Mouse (Mus musculus) bone marrow macrophage, adult 2 months (primary cell): ENCODE results near the gene Edem1.

Source experiments
- CTCF ChIP-seq: IDR thresholded peaks from 2 replicates; pipeline ENCODE4 v1.5.1; 2012; ENCODE audit warnings: low read depth, mild to moderate bottlenecking, low read length, moderate library complexity
- POLR2A ChIP-seq: IDR thresholded peaks from 2 replicates; pipeline ENCODE4 v1.6.1; 2012; ENCODE audit warnings: mild to moderate bottlenecking, low read depth, low read length, borderline replicate concordance

DNA sequence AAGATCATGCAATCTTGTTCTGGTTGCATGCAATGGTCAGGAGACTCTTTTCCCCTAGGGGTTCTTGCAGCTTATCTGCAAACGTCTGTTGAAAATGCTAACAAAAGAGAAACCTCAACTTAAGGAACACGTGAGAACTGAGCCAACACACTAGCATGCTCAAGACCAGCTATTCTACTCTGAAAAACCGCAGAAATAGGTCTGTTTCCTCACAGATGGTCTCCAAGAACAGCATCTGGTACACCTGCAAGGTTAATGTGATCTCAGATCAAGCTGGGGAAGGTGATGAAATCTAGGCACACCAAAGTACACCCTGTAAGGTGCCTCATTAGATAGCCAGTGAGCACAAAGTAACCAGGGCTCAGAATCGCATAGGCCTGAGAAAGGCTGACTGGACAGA, 11.0 kb downstream of the Edem1 start:
- TF ChIP-seq CTCF (no peak), POLR2A (no peak)
